Mouse (Mus musculus) thymus, adult 2 months (tissue): ENCODE measurements around the gene Ggact.

ENCODE experiments used
- CTCF ChIP-seq: fragments of 200-500 bp; IDR thresholded peaks from 2 replicates; pipeline ENCODE4 v1.5.1; 2012; ENCODE audit warnings: mild to moderate bottlenecking, control low read depth, low read length, moderate library complexity, borderline replicate concordance; ENCODE audit not compliant: control insufficient read depth, poor library complexity, insufficient read depth; ENCODE audit errors: extremely low read depth
- POLR2A ChIP-seq: fragments of 200-500 bp; IDR thresholded peaks from 2 replicates; pipeline ENCODE4 v1.6.1; 2012; ENCODE audit warnings: mild to moderate bottlenecking, low read length, control low read depth, moderate library complexity; ENCODE audit not compliant: control insufficient read depth, poor library complexity, insufficient read depth; ENCODE audit errors: extremely low read depth

- TF ChIP-seq CTCF (no peak), POLR2A (no peak)
These were observed 61.0 kb downstream of the Ggact start for GRCm38 (mm10) chr14:122852506-122853057.
